Mouse (Mus musculus) lung, embryonic 16.5 days (tissue): ENCODE results near the gene Scarb1. TPM values are rescaled to one million over a fixed set of nuclear protein-coding genes. Genes with fewer than 3 reads are reported as not detected.

Experiments used
- ATAC-seq: fragments of 200-750 bp; cut with Nextera tagmentation; 2 replicates; pipeline ENCODE4 v1.8.0; 2017; ENCODE audit warnings: low read depth, mild to moderate bottlenecking, moderate library complexity
- H3K27ac ChIP-seq: fragments of 300-500 bp; sonication (generic); 2 replicates; pipeline ENCODE4 v1.5.1; 2014; ENCODE audit warnings: mild to moderate bottlenecking, control low read depth, low read length
- H3K27me3 ChIP-seq: fragments of 300-500 bp; sonication (generic); 2 replicates; pipeline ENCODE4 v1.6.1; 2014; ENCODE audit warnings: low read depth, low read length, mixed read lengths; ENCODE audit not compliant: control insufficient read depth, insufficient read depth
- H3K36me3 ChIP-seq: fragments of 300-500 bp; sonication (generic); 2 replicates; pipeline ENCODE4 v1.6.1; 2014; ENCODE audit warnings: low read length; ENCODE audit not compliant: control insufficient read depth, insufficient read depth
- H3K4me1 ChIP-seq: fragments of 300-500 bp; sonication (generic); replicated peaks from 2 replicates; pipeline ENCODE4 v1.6.1; 2014; ENCODE audit warnings: low read length, mixed read lengths; ENCODE audit not compliant: control insufficient read depth, insufficient read depth
- H3K4me2 ChIP-seq: fragments of 300-500 bp; sonication (generic); 2 replicates; pipeline ENCODE4 v1.6.1; 2014; ENCODE audit warnings: low read depth, low read length, control low read depth
- H3K4me3 ChIP-seq: fragments of 300-500 bp; sonication (generic); 2 replicates; pipeline ENCODE4 v1.5.1; 2014; ENCODE audit warnings: mild to moderate bottlenecking, low read length, control low read depth
- H3K9ac ChIP-seq: fragments of 300-500 bp; sonication (generic); 2 replicates; pipeline ENCODE4 v1.6.1; 2014; ENCODE audit warnings: low read length, control low read depth
- H3K9me3 ChIP-seq: fragments of 300-500 bp; sonication (generic); 2 replicates; pipeline ENCODE4 v1.6.1; 2016; ENCODE audit warnings: low read length; ENCODE audit not compliant: control insufficient read depth
- WGBS: fragments of 180-500 bp; shearing (Covaris S2); extraction: QIAGEN DNeasy Blood & Tissue Kit; methylation state at CpG from one replicate; pipeline ENCODE4 v1.1.7; 2014; 5-methylcytosine and 5-hydroxymethylcytosine counted together
- polyA plus RNA-seq: library from polyadenylated mRNA; unstranded; fragments of >200 nt; fragmentation: Nextera tagmentation; extraction: Ambion mirVana; gene quantifications from 2 replicates; pipeline ENCODE4 v1.2.1, GENCODE M21; 2015

Scarb1 gene
- polyA plus RNA-seq, 1 experiment from 2014 or later: 66.6 TPM

DNA sequence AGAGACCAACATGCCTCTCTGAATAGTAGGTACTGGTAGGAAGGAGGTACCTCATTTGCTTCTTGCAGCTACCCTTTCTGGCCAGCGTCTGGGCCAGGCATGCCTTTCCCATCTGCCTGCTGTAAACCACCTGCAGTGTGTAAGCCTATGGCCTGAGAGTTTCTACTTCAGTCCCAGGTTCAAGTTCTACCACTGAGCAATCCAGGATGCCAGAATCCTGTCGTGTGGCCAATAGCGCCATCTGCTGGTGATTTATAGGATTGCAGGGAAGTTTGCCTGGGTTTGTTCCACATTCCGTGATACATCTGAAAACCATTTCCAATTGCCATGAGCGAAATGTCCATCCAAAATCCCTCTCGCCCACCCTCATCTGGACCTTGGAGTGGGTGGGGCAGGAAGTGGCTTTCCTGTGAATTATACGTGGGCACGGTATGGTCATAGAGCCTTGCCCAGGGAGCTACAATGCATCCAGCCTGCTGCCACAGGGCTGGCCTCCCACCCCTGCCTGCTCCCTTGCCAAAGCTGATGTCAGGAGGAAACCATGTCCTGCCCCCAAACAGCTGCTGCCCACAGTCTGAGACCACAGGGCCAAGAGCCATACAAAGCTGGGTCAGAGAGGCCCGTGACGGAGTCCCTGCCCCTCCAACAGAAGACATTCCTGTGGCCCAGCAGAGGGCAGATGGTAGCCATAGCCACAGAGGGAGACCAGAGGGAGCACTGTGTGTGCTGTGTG lies 72.7 kb downstream of the Scarb1 start:
- Histone ChIP-seq H3K9me3 (0 out of 2 replicates have a peak, but pooled peaks cover 2% of the 10 kb centered on the region), H3K27ac (no peak overlapping the region), H3K4me1 (peaks cover 20% of the 10 kb centered on the region), H3K9ac (no peak overlapping the region), H3K4me2 (no peak overlapping the region; the same call in 1 of the 2 replicates), H3K4me3 (no peak overlapping the region), H3K27me3 (no peaks in the 10 kb centered on the region), H3K36me3 (no peaks in the 10 kb centered on the region)
- WGBS: 8% methylated on average over 10 of the region's 10 CpGs
- ATAC-seq: peak; percentile 13

- WGBS: 28% methylated on average over 35 of the region's 35 CpGs
- no peak overlapping the region for H3K9ac ChIP-seq
- no peak; the same call in 1 of the 2 replicates for ATAC-seq
- H3K27me3 ChIP-seq: no peaks in the 10 kb centered on the region
- no peaks in the 10 kb centered on the region for H3K36me3 ChIP-seq
- H3K4me2 ChIP-seq: peak overlapping the region; percentile 45
- peaks cover 20% of the 10 kb centered on the region for H3K4me1 ChIP-seq
- 0 out of 2 replicates have a peak, but pooled peaks cover 2% of the 10 kb centered on the region for H3K9me3 ChIP-seq
- H3K27ac ChIP-seq: no peak overlapping the region
- H3K4me3 ChIP-seq: 0 out of 2 replicates have a peak overlapping the region, but pooled peaks have one; percentile 7
These were observed 73.5 kb downstream of the Scarb1 start for GRCm38 (mm10) chr5:125267150-125267961.

- Histone ChIP-seq H3K4me2 (no peak overlapping the region), H3K4me1 (peaks cover 18% of the 10 kb centered on the region), H3K4me3 (no peak overlapping the region), H3K36me3 (no peaks in the 10 kb centered on the region), H3K27me3 (no peaks in the 10 kb centered on the region), H3K9me3 (0 out of 2 replicates have a peak, but pooled peaks cover 2% of the 10 kb centered on the region), H3K9ac (no peak overlapping the region), H3K27ac (no peak overlapping the region)
- ATAC-seq: no peak
- WGBS: 68% methylated on average over 9 of the region's 9 CpGs
These were observed 74.8 kb downstream of the Scarb1 start for GRCm38 (mm10) chr5:125266128-125266527.

- Histone ChIP-seq H3K9me3 (no peaks in the 10 kb centered on the region), H3K27me3 (no peaks in the 10 kb centered on the region), H3K27ac (no peak overlapping the region), H3K4me3 (no peak overlapping the region), H3K9ac (0 out of 2 replicates have a peak overlapping the region, but pooled peaks have one; percentile 9), H3K4me1 (peaks cover 18% of the 10 kb centered on the region), H3K36me3 (no peaks in the 10 kb centered on the region), H3K4me2 (no peak overlapping the region)
- WGBS: 11% methylated on average over 17 of the region's 17 CpGs
- no peak for ATAC-seq
These were observed 76.2 kb downstream of the Scarb1 start for GRCm38 (mm10) chr5:125264700-125265099.

GRCm38 (mm10) chr5:125262578-125262977 lies 78.3 kb downstream of the Scarb1 start:
- Histone ChIP-seq H3K27me3 (no peaks in the 10 kb centered on the region), H3K36me3 (no peaks in the 10 kb centered on the region), H3K4me3 (no peak overlapping the region), H3K4me1 (peaks cover 13% of the 10 kb centered on the region), H3K9ac (no peak overlapping the region; the same call in 1 of the 2 replicates), H3K4me2 (no peak overlapping the region), H3K27ac (no peak overlapping the region), H3K9me3 (no peaks in the 10 kb centered on the region)
- 41% methylated on average over 7 of the region's 7 CpGs for WGBS
- no peak for ATAC-seq

GRCm38 (mm10) chr5:125253917-125254316 lies 87.0 kb downstream of the Scarb1 start:
- Histone ChIP-seq H3K4me3 (no peak overlapping the region), H3K9me3 (no peaks in the 10 kb centered on the region), H3K4me1 (peaks cover 7% of the 10 kb centered on the region; the same call in 1 of the 2 replicates), H3K27ac (no peak overlapping the region), H3K4me2 (no peak overlapping the region), H3K36me3 (no peaks in the 10 kb centered on the region), H3K27me3 (no peaks in the 10 kb centered on the region), H3K9ac (no peak overlapping the region)
- 32% methylated on average over 5 of the region's 5 CpGs for WGBS
- no peak for ATAC-seq

DNA sequence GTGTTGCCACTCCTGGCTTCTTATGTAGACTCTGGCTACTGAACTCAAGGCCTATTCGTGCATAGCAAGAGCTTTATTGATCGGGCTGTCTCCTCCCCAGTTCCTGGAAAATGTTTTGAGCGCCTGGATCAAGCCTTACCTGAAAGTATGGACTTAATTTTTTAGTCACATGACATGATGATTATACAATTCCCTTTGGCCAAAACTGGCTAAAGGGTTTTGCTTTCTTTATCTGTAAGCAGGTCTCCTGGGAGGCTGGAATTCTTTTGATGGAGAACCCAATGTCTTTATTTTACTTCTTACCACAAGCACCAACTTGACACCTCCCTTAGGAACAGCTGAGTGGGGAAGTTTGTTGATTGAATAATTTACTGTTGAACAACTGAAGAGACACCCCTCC lies 87.4 kb downstream of the Scarb1 start:
- H3K36me3 ChIP-seq: no peaks in the 10 kb centered on the region
- H3K9ac ChIP-seq: no peak overlapping the region
- no peak for ATAC-seq
- peaks cover 7% of the 10 kb centered on the region; the same call in 1 of the 2 replicates for H3K4me1 ChIP-seq
- H3K27me3 ChIP-seq: no peaks in the 10 kb centered on the region
- H3K27ac ChIP-seq: no peak overlapping the region
- no peak overlapping the region for H3K4me3 ChIP-seq
- H3K9me3 ChIP-seq: no peaks in the 10 kb centered on the region
- 93% methylated on average over 3 of the region's 3 CpGs for WGBS
- no peak overlapping the region for H3K4me2 ChIP-seq

DNA sequence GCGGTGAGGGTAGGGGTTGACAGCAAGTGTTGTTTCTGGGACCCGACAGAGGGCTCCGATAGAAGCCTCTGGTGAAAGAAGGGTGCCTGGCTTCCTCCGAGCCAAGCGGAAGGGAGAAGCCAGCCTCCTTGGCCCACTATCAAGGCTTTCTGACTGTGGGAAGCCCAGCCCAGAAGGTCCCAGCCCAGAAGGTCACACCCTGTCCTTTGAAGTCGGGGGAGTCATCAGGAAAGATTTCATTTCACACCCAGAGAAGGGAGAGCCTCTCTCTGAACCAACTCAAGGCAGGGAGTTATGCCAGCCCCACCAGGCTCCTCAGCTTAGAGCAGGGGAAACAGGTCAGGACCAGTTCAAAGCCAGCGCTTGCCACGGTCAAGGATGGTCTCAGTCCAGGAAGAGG lies 88.2 kb downstream of the Scarb1 start:
- ATAC-seq: peak; percentile 78
- H3K36me3 ChIP-seq: no peaks in the 10 kb centered on the region
- no peaks in the 10 kb centered on the region for H3K9me3 ChIP-seq
- H3K4me2 ChIP-seq: no peak overlapping the region
- H3K9ac ChIP-seq: no peak overlapping the region
- 44% methylated on average over 8 of the region's 8 CpGs for WGBS
- peaks cover 7% of the 10 kb centered on the region; the same call in 1 of the 2 replicates for H3K4me1 ChIP-seq
- no peaks in the 10 kb centered on the region for H3K27me3 ChIP-seq
- H3K4me3 ChIP-seq: no peak overlapping the region
- H3K27ac ChIP-seq: no peak overlapping the region
